Mouse (Mus musculus): ENCODE measurements at regions not wholly inside any gene's neighbourhood (a gene's known extent, or its start where the extent isn't known, plus 50 kb on each side); places are given as distances from the start of the nearest gene placed in this dataset.

- no peak overlapping the region for H3K4me3 ChIP-seq (ENCODE audit: low read length)
- H3K9ac ChIP-seq (ENCODE audit: low read depth, low read length): no peak overlapping the region
- H3K4me2 ChIP-seq (ENCODE audit: low read depth, low read length): no peak overlapping the region
- no peaks in the 10 kb centered on the region for H3K36me3 ChIP-seq (ENCODE audit: control insufficient read depth, insufficient read depth, low read length)
- no peaks in the 10 kb centered on the region for H3K9me3 ChIP-seq (ENCODE audit: control insufficient read depth, low read length)
- no peak overlapping the region for H3K27ac ChIP-seq (ENCODE audit: low read length)
- H3K27me3 ChIP-seq (replicated peaks; ENCODE audit: control insufficient read depth, insufficient read depth, low read length): no peaks in the 10 kb centered on the region
- H3K4me1 ChIP-seq (ENCODE audit: control insufficient read depth, insufficient read depth, low read length): no peaks in the 10 kb centered on the region
- no peak for ATAC-seq
- 41% methylated on average over 3 of the region's 3 CpGs for WGBS
Observed at GRCm38 (mm10) chr2:138897101-138897500, 596.6 kb upstream of the Sptlc3 start.

- no peak overlapping the region for H3K27ac ChIP-seq (ENCODE audit: low read length)
- H3K27me3 ChIP-seq (replicated peaks; ENCODE audit: control insufficient read depth, insufficient read depth, low read length): no peaks in the 10 kb centered on the region
- no peaks in the 10 kb centered on the region for H3K4me1 ChIP-seq (ENCODE audit: control insufficient read depth, insufficient read depth, low read length)
- no peaks in the 10 kb centered on the region for H3K9me3 ChIP-seq (ENCODE audit: control insufficient read depth, low read length)
- no peaks in the 10 kb centered on the region for H3K36me3 ChIP-seq (ENCODE audit: control insufficient read depth, insufficient read depth, low read length)
- no peak overlapping the region for H3K4me2 ChIP-seq (ENCODE audit: low read depth, low read length)
- WGBS: 88% methylated on average over 2 of the region's 2 CpGs
- no peak overlapping the region for H3K4me3 ChIP-seq (ENCODE audit: low read length)
- H3K9ac ChIP-seq (ENCODE audit: low read depth, low read length): no peak overlapping the region
- no peak for ATAC-seq
Observed at GRCm38 (mm10) chr2:138937165-138937564, 556.5 kb upstream of the Sptlc3 start.

- Histone ChIP-seq H3K27ac (ENCODE audit: low read length) (no peak overlapping the region), H3K4me3 (ENCODE audit: low read length) (no peak overlapping the region), H3K9me3 (ENCODE audit: control insufficient read depth, low read length) (no peaks in the 10 kb centered on the region), H3K4me2 (ENCODE audit: low read depth, low read length) (no peak overlapping the region), H3K27me3 (replicated peaks; ENCODE audit: control insufficient read depth, insufficient read depth, low read length) (no peaks in the 10 kb centered on the region), H3K9ac (ENCODE audit: low read depth, low read length) (no peak overlapping the region), H3K36me3 (ENCODE audit: control insufficient read depth, insufficient read depth, low read length) (no peaks in the 10 kb centered on the region), H3K4me1 (ENCODE audit: control insufficient read depth, insufficient read depth, low read length) (no peaks in the 10 kb centered on the region)
- WGBS: 93% methylated on average over 2 of the region's 2 CpGs
- no peak for ATAC-seq
Observed at GRCm38 (mm10) chr2:138939367-138939766, 554.3 kb upstream of the Sptlc3 start.

GRCm38 (mm10) chr2:138966110-138966790 lies 527.5 kb upstream of the Sptlc3 start:
- Histone ChIP-seq H3K27ac (ENCODE audit: low read length) (no peak overlapping the region), H3K9ac (ENCODE audit: low read depth, low read length) (no peak overlapping the region), H3K36me3 (ENCODE audit: control insufficient read depth, insufficient read depth, low read length) (no peaks in the 10 kb centered on the region), H3K4me3 (ENCODE audit: low read length) (no peak overlapping the region), H3K4me2 (ENCODE audit: low read depth, low read length) (no peak overlapping the region), H3K4me1 (ENCODE audit: control insufficient read depth, insufficient read depth, low read length) (no peaks in the 10 kb centered on the region), H3K9me3 (ENCODE audit: control insufficient read depth, low read length) (no peaks in the 10 kb centered on the region), H3K27me3 (replicated peaks; ENCODE audit: control insufficient read depth, insufficient read depth, low read length) (no peaks in the 10 kb centered on the region)
- WGBS: 54% methylated on average over 3 of the region's 3 CpGs
- ATAC-seq: no peak

- Histone ChIP-seq H3K27ac (ENCODE audit: low read length) (no peak overlapping the region), H3K4me2 (ENCODE audit: low read depth, low read length) (no peak overlapping the region), H3K9me3 (ENCODE audit: control insufficient read depth, low read length) (no peaks in the 10 kb centered on the region), H3K4me1 (ENCODE audit: control insufficient read depth, insufficient read depth, low read length) (no peaks in the 10 kb centered on the region), H3K4me3 (ENCODE audit: low read length) (no peak overlapping the region), H3K36me3 (ENCODE audit: control insufficient read depth, insufficient read depth, low read length) (no peaks in the 10 kb centered on the region), H3K9ac (ENCODE audit: low read depth, low read length) (no peak overlapping the region), H3K27me3 (replicated peaks; ENCODE audit: control insufficient read depth, insufficient read depth, low read length) (no peaks in the 10 kb centered on the region)
- no peak for ATAC-seq
- 35% methylated on average over 2 of the region's 2 CpGs for WGBS
Observed at GRCm38 (mm10) chr2:138974548-138974947, 519.2 kb upstream of the Sptlc3 start.

GRCm38 (mm10) chr2:138990031-138990430 lies 503.7 kb upstream of the Sptlc3 start:
- ATAC-seq: no peak
- H3K4me1 ChIP-seq (ENCODE audit: control insufficient read depth, insufficient read depth, low read length): no peaks in the 10 kb centered on the region
- H3K9me3 ChIP-seq (ENCODE audit: control insufficient read depth, low read length): no peaks in the 10 kb centered on the region
- H3K27me3 ChIP-seq (replicated peaks; ENCODE audit: control insufficient read depth, insufficient read depth, low read length): no peaks in the 10 kb centered on the region
- H3K4me3 ChIP-seq (ENCODE audit: low read length): no peak overlapping the region
- H3K36me3 ChIP-seq (ENCODE audit: control insufficient read depth, insufficient read depth, low read length): no peaks in the 10 kb centered on the region
- no peak overlapping the region for H3K4me2 ChIP-seq (ENCODE audit: low read depth, low read length)
- WGBS: 36% methylated on average over 1 of the region's 1 CpGs
- no peak overlapping the region for H3K27ac ChIP-seq (ENCODE audit: low read length)
- no peak overlapping the region for H3K9ac ChIP-seq (ENCODE audit: low read depth, low read length)

- Histone ChIP-seq H3K4me1 (ENCODE audit: control insufficient read depth, insufficient read depth, low read length) (no peaks in the 10 kb centered on the region), H3K36me3 (ENCODE audit: control insufficient read depth, insufficient read depth, low read length) (no peaks in the 10 kb centered on the region), H3K9ac (ENCODE audit: low read depth, low read length) (no peak overlapping the region), H3K27ac (ENCODE audit: low read length) (no peak overlapping the region), H3K27me3 (replicated peaks; ENCODE audit: control insufficient read depth, insufficient read depth, low read length) (no peaks in the 10 kb centered on the region), H3K4me2 (ENCODE audit: low read depth, low read length) (no peak overlapping the region), H3K9me3 (ENCODE audit: control insufficient read depth, low read length) (no peaks in the 10 kb centered on the region), H3K4me3 (ENCODE audit: low read length) (no peak overlapping the region)
- whole genome bisulfite sequencing: 45% methylated on average over 5 of the region's 5 CpGs
- ATAC-seq: peak; percentile 91
Observed at GRCm38 (mm10) chr2:139032105-139032812, 461.5 kb upstream of the Sptlc3 start.

GRCm38 (mm10) chr2:139034800-139035199 lies 458.9 kb upstream of the Sptlc3 start:
- Histone ChIP-seq H3K4me3 (ENCODE audit: low read length) (no peak overlapping the region), H3K9ac (ENCODE audit: low read depth, low read length) (no peak overlapping the region), H3K27ac (ENCODE audit: low read length) (no peak overlapping the region), H3K27me3 (replicated peaks; ENCODE audit: control insufficient read depth, insufficient read depth, low read length) (no peaks in the 10 kb centered on the region), H3K4me1 (ENCODE audit: control insufficient read depth, insufficient read depth, low read length) (no peaks in the 10 kb centered on the region), H3K36me3 (ENCODE audit: control insufficient read depth, insufficient read depth, low read length) (no peaks in the 10 kb centered on the region), H3K4me2 (ENCODE audit: low read depth, low read length) (no peak overlapping the region), H3K9me3 (ENCODE audit: control insufficient read depth, low read length) (no peaks in the 10 kb centered on the region)
- WGBS: 72% methylated on average over 3 of the region's 3 CpGs
- no peak for ATAC-seq

GRCm38 (mm10) chr2:139041671-139042273 lies 451.9 kb upstream of the Sptlc3 start:
- H3K27me3 ChIP-seq (replicated peaks; ENCODE audit: control insufficient read depth, insufficient read depth, low read length): no peaks in the 10 kb centered on the region
- 0 out of 2 replicates have a peak overlapping the region, but pooled peaks have one; percentile 14 for H3K27ac ChIP-seq (ENCODE audit: low read length)

More at GRCm38 (mm10) chr2:139041671-139042273, 451.9 kb upstream of the Sptlc3 start:
- Histone ChIP-seq H3K4me2 (ENCODE audit: low read depth, low read length) (no peak overlapping the region), H3K36me3 (ENCODE audit: control insufficient read depth, insufficient read depth, low read length) (no peaks in the 10 kb centered on the region), H3K4me3 (ENCODE audit: low read length) (no peak overlapping the region), H3K9me3 (ENCODE audit: control insufficient read depth, low read length) (no peaks in the 10 kb centered on the region), H3K9ac (ENCODE audit: low read depth, low read length) (no peak overlapping the region), H3K4me1 (ENCODE audit: control insufficient read depth, insufficient read depth, low read length) (no peaks in the 10 kb centered on the region)
- WGBS: 60% methylated on average over 3 of the region's 3 CpGs
- no peak for ATAC-seq

All from intestine, embryonic 16.5 days (tissue).